Comparison of ENCODE assay signal across 11 mouse cellular contexts in the genomic region with DNA sequence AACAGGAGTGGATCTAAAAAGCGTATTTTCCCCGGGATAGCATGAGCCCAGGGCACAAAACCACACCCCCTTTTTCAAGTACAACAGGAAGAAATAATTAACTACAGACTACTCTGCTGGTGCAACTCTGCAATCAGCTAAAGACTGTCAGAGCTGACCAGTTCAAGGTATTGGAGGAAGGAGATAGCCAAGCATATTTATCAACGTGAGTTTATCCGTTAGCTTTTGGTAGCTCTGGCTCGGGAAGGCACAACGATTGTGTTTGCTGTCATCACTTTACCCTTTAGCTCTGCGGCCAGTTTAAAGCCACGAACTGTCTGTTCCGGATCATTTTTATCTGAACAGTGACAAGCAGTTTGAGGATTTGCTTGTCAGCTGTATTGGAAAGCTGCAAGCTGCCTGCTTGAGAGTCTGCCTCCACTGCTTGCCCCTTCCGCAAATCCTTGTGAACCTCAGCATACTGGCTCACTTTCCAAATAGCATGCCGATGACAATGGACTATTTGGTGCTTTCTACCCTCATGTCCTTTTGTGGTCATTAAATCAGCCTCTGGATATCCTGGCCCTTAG.
DNase-seq lines count a peak whose midpoint lies in the region; ATAC-seq and TF ChIP-seq lines count a peak whose summit lies in the region.
"Had no signal": no experiment of that assay in that cellular context is flagged by ENCODE, and none has a peak within 500 bp of the region (broad histone marks: within the 10 kb centered on the region; RNA-seq: fewer than 3 reads in every experiment).

No protein-coding gene starts in this region.

- H3K9me3 ChIP-seq in forebrain, embryonic 10.5 days = peaks cover 10% of the 10 kb centered on the region
- no peaks in the 10 kb centered on the region for H3K9me3 ChIP-seq in forebrain, embryonic 13.5 days (replicated peaks)
- H3K9me3 ChIP-seq: limb, embryonic 15.5 days; neural tube, embryonic 13.5 days had no signal

- no peak overlapping the region for H3K9ac ChIP-seq in forebrain, embryonic 13.5 days
- H3K9ac ChIP-seq: limb, embryonic 15.5 days; neural tube, embryonic 13.5 days had no signal

- DNase-seq in forebrain, embryonic 10.5 days (ENCODE audit: extremely low spot score, low spot score) = no peak
- no peak for DNase-seq in testis, postnatal 10 days (ENCODE audit: low spot score)
- peak; percentile 3 for DNase-seq in liver
- no peak for DNase-seq in layer of hippocampus, adult 9-11 months
- no peak for DNase-seq in cerebellum, adult 8-10 months
- no peak for DNase-seq in gastrocnemius, postnatal 14 days
- DNase-seq: cerebellum, adult 9-11 months had no signal

- no peak for TF ChIP-seq CTCF in testis, adult 2 months (IDR thresholded peaks at IDR 0.05; ENCODE audit: control insufficient read depth, insufficient read depth, insufficient replicate concordance, low read depth, low read length)

- H3K27me3 ChIP-seq in forebrain, embryonic 10.5 days (ENCODE audit: poor library complexity, severe bottlenecking) = no peaks in the 10 kb centered on the region
- no peaks in the 10 kb centered on the region for H3K27me3 ChIP-seq in forebrain, embryonic 13.5 days
- no peaks in the 10 kb centered on the region for H3K27me3 ChIP-seq in testis, adult 2 months (ENCODE audit: control insufficient read depth, insufficient read depth, low read length)
- H3K27me3 ChIP-seq: limb, embryonic 15.5 days; neural tube, embryonic 13.5 days had no signal

- ATAC-seq in forebrain, embryonic 13.5 days = no peak

- WGBS in forebrain, embryonic 10.5 days = 74% methylated on average over 11 of the region's 11 CpGs
- WGBS in forebrain, embryonic 13.5 days = 66% methylated on average over 11 of the region's 11 CpGs

- H3K4me2 ChIP-seq in forebrain, embryonic 13.5 days = no peak overlapping the region
- H3K4me2 ChIP-seq: limb, embryonic 15.5 days; neural tube, embryonic 13.5 days had no signal

- no peaks in the 10 kb centered on the region for H3K36me3 ChIP-seq in forebrain, embryonic 10.5 days (replicated peaks)
- no peaks in the 10 kb centered on the region for H3K36me3 ChIP-seq in forebrain, embryonic 13.5 days (ENCODE audit: poor library complexity, severe bottlenecking)
- H3K36me3 ChIP-seq in testis, adult 2 months (ENCODE audit: control insufficient read depth, insufficient read depth, low read length) = no peaks in the 10 kb centered on the region
- H3K36me3 ChIP-seq: limb, embryonic 15.5 days; neural tube, embryonic 13.5 days had no signal

- TF ChIP-seq POLR2A in testis, adult 2 months (IDR thresholded peaks at IDR 0.05; ENCODE audit: control insufficient read depth, low read depth, low read length) = no peak

- H3K27ac ChIP-seq in forebrain, embryonic 10.5 days = 0 out of 2 replicates have a peak overlapping the region, but pooled peaks have one; percentile 35
- no peak overlapping the region for H3K27ac ChIP-seq in forebrain, embryonic 13.5 days
- H3K27ac ChIP-seq in testis, adult 2 months (ENCODE audit: control insufficient read depth, insufficient read depth, low read depth, low read length) = peak overlapping the region; percentile 54
- H3K27ac ChIP-seq: limb, embryonic 15.5 days; neural tube, embryonic 13.5 days had no signal

- intact Hi-C loops in gastrocnemius, postnatal 14 days (cut with DNase I; ENCODE audit: low total_unique reads) = no loop called here

- no peak overlapping the region for H3K4me3 ChIP-seq in forebrain, embryonic 10.5 days
- no peak overlapping the region for H3K4me3 ChIP-seq in forebrain, embryonic 13.5 days
- H3K4me3 ChIP-seq in testis, adult 2 months (ENCODE audit: control insufficient read depth, low read depth, low read length) = no peak overlapping the region
- H3K4me3 ChIP-seq: limb, embryonic 15.5 days; neural tube, embryonic 13.5 days had no signal

- H3K4me1 ChIP-seq in forebrain, embryonic 10.5 days = peaks cover 25% of the 10 kb centered on the region
- H3K4me1 ChIP-seq in forebrain, embryonic 13.5 days = peaks cover 5% of the 10 kb centered on the region; the same call in 1 of the 2 replicates
- peaks cover 2% of the 10 kb centered on the region for H3K4me1 ChIP-seq in testis, adult 2 months (ENCODE audit: control insufficient read depth, insufficient read depth, low read length)
- H3K4me1 ChIP-seq: limb, embryonic 15.5 days; neural tube, embryonic 13.5 days had no signal
